Mouse (Mus musculus): Measurements from ENCODE around the gene Tor1aip2.

GRCm38 (mm10) chr1:156028340-156028975 lies 6.7 kb upstream of the Tor1aip2 start:
- no peak for TF ChIP-seq CTCF (IDR thresholded peaks at IDR 0.05; ENCODE audit: low read depth)
- TF ChIP-seq EP300 (IDR thresholded peaks at IDR 0.05; ENCODE audit: low read depth) = no peak

All from liver, postnatal 0 days (tissue).